Mouse (Mus musculus) hindbrain, embryonic 13.5 days (tissue): ENCODE data around the gene 4933402N03Rik. TPM values are rescaled to one million over a fixed set of nuclear protein-coding genes. Genes with fewer than 3 reads are reported as not detected.

ENCODE experiments used
- ATAC-seq: fragments of 200-750 bp; cut with Nextera tagmentation; 2 replicates; pipeline ENCODE4 v1.8.0; 2017; ENCODE audit warnings: moderate TSS enrichment; ENCODE audit not compliant: low FRiP score
- H3K27ac ChIP-seq: fragments of 300-500 bp; sonication (generic); 2 replicates; pipeline ENCODE4 v1.5.1; 2015; ENCODE audit warnings: inconsistent platforms, mild to moderate bottlenecking, moderate library complexity
- H3K27me3 ChIP-seq: fragments of 300-500 bp; sonication (generic); 2 replicates; pipeline ENCODE4 v1.6.1; 2015; ENCODE audit warnings: mild to moderate bottlenecking, inconsistent platforms
- H3K36me3 ChIP-seq: fragments of 300-500 bp; sonication (generic); 2 replicates; pipeline ENCODE4 v1.6.1; 2015; ENCODE audit warnings: mild to moderate bottlenecking, inconsistent platforms
- H3K4me1 ChIP-seq: fragments of 300-500 bp; sonication (generic); replicated peaks from 2 replicates; pipeline ENCODE4 v1.6.1; 2015; ENCODE audit warnings: inconsistent platforms
- H3K4me2 ChIP-seq: fragments of 300-500 bp; sonication (generic); 2 replicates; pipeline ENCODE4 v1.6.1; 2015; ENCODE audit warnings: inconsistent platforms, mild to moderate bottlenecking, moderate library complexity
- H3K4me3 ChIP-seq: fragments of 300-500 bp; sonication (generic); 2 replicates; pipeline ENCODE4 v1.5.1; 2015; ENCODE audit warnings: mild to moderate bottlenecking, inconsistent platforms
- H3K9ac ChIP-seq: fragments of 300-500 bp; sonication (generic); 2 replicates; pipeline ENCODE4 v1.6.1; 2015; ENCODE audit warnings: mild to moderate bottlenecking, inconsistent platforms
- H3K9me3 ChIP-seq: fragments of 300-500 bp; sonication (generic); 2 replicates; pipeline ENCODE4 v1.6.1; 2016; ENCODE audit warnings: inconsistent platforms
- WGBS: fragments of 180-500 bp; shearing (Covaris S2); methylation state at CpG from one replicate; pipeline ENCODE4 v1.1.7; 2015; 5-methylcytosine and 5-hydroxymethylcytosine counted together
- polyA plus RNA-seq: library from polyadenylated mRNA; unstranded; fragments of >200 nt; fragmentation: Nextera tagmentation; extraction: Ambion mirVana; gene quantifications from 2 replicates; pipeline ENCODE4 v1.2.1, GENCODE M21; 2015

The 4933402N03Rik gene
- not detected in 2 replicates for polyA plus RNA-seq

GRCm38 (mm10) chr7:131146214-131146613 is at the start of gene 4933402N03Rik:
4933402N03Rik (minus strand) TSS chr7:131146314.
- ATAC-seq = no peak
- no peak within 1 kb of the TSS for H3K4me2 ChIP-seq
- H3K9me3 ChIP-seq = no peaks in the 10 kb centered on the region
- no peak within 1 kb of the TSS for H3K27ac ChIP-seq
- H3K36me3 ChIP-seq = no peaks in the 10 kb centered on the region
- no peaks in the 10 kb centered on the region for H3K4me1 ChIP-seq
- 96% methylated on average over 2 of the region's 2 CpGs for WGBS
- no peaks in the 10 kb centered on the region for H3K27me3 ChIP-seq
- no peak within 1 kb of the TSS for H3K9ac ChIP-seq
- no peak within 1 kb of the TSS for H3K4me3 ChIP-seq

- Histone ChIP-seq H3K4me2 (no peak overlapping the region), H3K4me1 (no peaks in the 10 kb centered on the region), H3K4me3 (no peak overlapping the region), H3K27ac (no peak overlapping the region), H3K27me3 (no peaks in the 10 kb centered on the region), H3K36me3 (no peaks in the 10 kb centered on the region), H3K9me3 (no peaks in the 10 kb centered on the region), H3K9ac (no peak overlapping the region)
- 96% methylated on average over 14 of the region's 14 CpGs for WGBS
- no peak for ATAC-seq
These were observed 41.9 kb upstream of the 4933402N03Rik start for GRCm38 (mm10) chr7:131187996-131188395.

- Histone ChIP-seq H3K27me3 (no peaks in the 10 kb centered on the region), H3K4me3 (no peak overlapping the region), H3K4me1 (no peaks in the 10 kb centered on the region), H3K36me3 (no peaks in the 10 kb centered on the region), H3K9ac (no peak overlapping the region), H3K9me3 (no peaks in the 10 kb centered on the region), H3K4me2 (no peak overlapping the region), H3K27ac (no peak overlapping the region)
- no peak for ATAC-seq
- WGBS = 77% methylated on average over 8 of the region's 8 CpGs
These were observed 40.9 kb upstream of the 4933402N03Rik start for GRCm38 (mm10) chr7:131187047-131187446.

- H3K4me3 ChIP-seq = no peak overlapping the region
- ATAC-seq = no peak
- no peak overlapping the region for H3K4me2 ChIP-seq
- H3K9me3 ChIP-seq = no peaks in the 10 kb centered on the region
- H3K27me3 ChIP-seq = no peaks in the 10 kb centered on the region
- no peak overlapping the region for H3K27ac ChIP-seq
- no peaks in the 10 kb centered on the region for H3K36me3 ChIP-seq
- WGBS = 67% methylated on average over 8 of the region's 8 CpGs
- no peaks in the 10 kb centered on the region for H3K4me1 ChIP-seq
- no peak overlapping the region for H3K9ac ChIP-seq
These were observed 38.2 kb upstream of the 4933402N03Rik start for GRCm38 (mm10) chr7:131184339-131184738.

- no peaks in the 10 kb centered on the region for H3K9me3 ChIP-seq
- no peak overlapping the region for H3K27ac ChIP-seq
- H3K4me1 ChIP-seq = no peaks in the 10 kb centered on the region
- H3K4me2 ChIP-seq = no peak overlapping the region
- H3K36me3 ChIP-seq = no peaks in the 10 kb centered on the region
- ATAC-seq = no peak
- H3K9ac ChIP-seq = no peak overlapping the region
- WGBS = 39% methylated on average over 4 of the region's 4 CpGs
- no peaks in the 10 kb centered on the region for H3K27me3 ChIP-seq
- H3K4me3 ChIP-seq = no peak overlapping the region
These were observed 36.6 kb upstream of the 4933402N03Rik start for GRCm38 (mm10) chr7:131182685-131183084.

- no peaks in the 10 kb centered on the region for H3K4me1 ChIP-seq
- no peak within 1 kb of the TSS for H3K4me2 ChIP-seq
- no peak within 1 kb of the TSS for H3K27ac ChIP-seq
- H3K4me3 ChIP-seq = no peak within 1 kb of the TSS
- 92% methylated on average over 9 of the region's 9 CpGs for WGBS
- H3K36me3 ChIP-seq = no peaks in the 10 kb centered on the region
- ATAC-seq = no peak
- H3K27me3 ChIP-seq = no peaks in the 10 kb centered on the region
- no peaks in the 10 kb centered on the region for H3K9me3 ChIP-seq
- H3K9ac ChIP-seq = no peak within 1 kb of the TSS
These were observed 28.0 kb upstream of the 4933402N03Rik start, which contains the start of gene 5430419D17Rik for GRCm38 (mm10) chr7:131174121-131174520. 5430419D17Rik (plus strand) TSS chr7:131174402.

- H3K27me3 ChIP-seq = no peaks in the 10 kb centered on the region
- ATAC-seq = no peak
- H3K4me3 ChIP-seq = no peak overlapping the region
- H3K4me2 ChIP-seq = no peak overlapping the region
- H3K27ac ChIP-seq = no peak overlapping the region
- WGBS = 69% methylated on average over 2 of the region's 2 CpGs
- H3K9me3 ChIP-seq = no peaks in the 10 kb centered on the region
- H3K36me3 ChIP-seq = no peaks in the 10 kb centered on the region
- H3K4me1 ChIP-seq = no peaks in the 10 kb centered on the region
- no peak overlapping the region for H3K9ac ChIP-seq
These were observed 23.0 kb upstream of the 4933402N03Rik start for GRCm38 (mm10) chr7:131169099-131169498.

GRCm38 (mm10) chr7:131167771-131168170 is 21.7 kb upstream of the 4933402N03Rik start:
- WGBS = 80% methylated on average over 3 of the region's 3 CpGs

GRCm38 (mm10) chr7:131162251-131162650 is 16.1 kb upstream of the 4933402N03Rik start:
- Histone ChIP-seq H3K27ac (no peak overlapping the region), H3K27me3 (no peaks in the 10 kb centered on the region), H3K4me3 (no peak overlapping the region), H3K4me1 (no peaks in the 10 kb centered on the region), H3K9ac (no peak overlapping the region), H3K36me3 (no peaks in the 10 kb centered on the region), H3K9me3 (no peaks in the 10 kb centered on the region), H3K4me2 (no peak overlapping the region)
- 84% methylated on average over 7 of the region's 7 CpGs for WGBS
- no peak for ATAC-seq

More at GRCm38 (mm10) chr7:131167771-131168170, 21.7 kb upstream of the 4933402N03Rik start:
- H3K27me3 ChIP-seq = no peaks in the 10 kb centered on the region
- no peaks in the 10 kb centered on the region for H3K9me3 ChIP-seq
- H3K4me3 ChIP-seq = no peak overlapping the region
- no peaks in the 10 kb centered on the region for H3K36me3 ChIP-seq
- H3K27ac ChIP-seq = no peak overlapping the region
- ATAC-seq = no peak
- no peaks in the 10 kb centered on the region for H3K4me1 ChIP-seq
- H3K9ac ChIP-seq = no peak overlapping the region
- H3K4me2 ChIP-seq = no peak overlapping the region

- Histone ChIP-seq H3K27ac (no peak overlapping the region), H3K27me3 (no peaks in the 10 kb centered on the region), H3K36me3 (no peaks in the 10 kb centered on the region), H3K4me3 (no peak overlapping the region), H3K9me3 (no peaks in the 10 kb centered on the region), H3K4me2 (no peak overlapping the region), H3K4me1 (no peaks in the 10 kb centered on the region), H3K9ac (no peak overlapping the region)
- no peak for ATAC-seq
- 87% methylated on average over 5 of the region's 5 CpGs for WGBS
These were observed 6.9 kb upstream of the 4933402N03Rik start for GRCm38 (mm10) chr7:131153044-131153443.

GRCm38 (mm10) chr7:131150179-131150578 is 4.1 kb upstream of the 4933402N03Rik start:
- H3K4me1 ChIP-seq = no peaks in the 10 kb centered on the region
- 87% methylated on average over 3 of the region's 3 CpGs for WGBS
- no peaks in the 10 kb centered on the region for H3K27me3 ChIP-seq
- ATAC-seq = no peak
- H3K4me3 ChIP-seq = no peak overlapping the region
- H3K27ac ChIP-seq = no peak overlapping the region
- H3K9me3 ChIP-seq = no peaks in the 10 kb centered on the region
- H3K4me2 ChIP-seq = no peak overlapping the region
- H3K36me3 ChIP-seq = no peaks in the 10 kb centered on the region
- no peak overlapping the region for H3K9ac ChIP-seq

GRCm38 (mm10) chr7:131133181-131133580 is 12.9 kb downstream of the 4933402N03Rik start:
- no peak for ATAC-seq
- Histone ChIP-seq H3K4me1 (no peaks in the 10 kb centered on the region), H3K9me3 (no peaks in the 10 kb centered on the region), H3K9ac (no peak overlapping the region), H3K27me3 (no peaks in the 10 kb centered on the region), H3K4me3 (no peak overlapping the region), H3K36me3 (no peaks in the 10 kb centered on the region), H3K4me2 (no peak overlapping the region), H3K27ac (no peak overlapping the region)
- 67% methylated on average over 3 of the region's 3 CpGs for whole genome bisulfite sequencing

GRCm38 (mm10) chr7:131130021-131130420 is 16.1 kb downstream of the 4933402N03Rik start:
- H3K27me3 ChIP-seq = no peaks in the 10 kb centered on the region
- no peak overlapping the region for H3K27ac ChIP-seq
- no peaks in the 10 kb centered on the region for H3K9me3 ChIP-seq
- no peaks in the 10 kb centered on the region for H3K4me1 ChIP-seq
- H3K4me2 ChIP-seq = no peak overlapping the region
- 52% methylated on average over 12 of the region's 12 CpGs for WGBS
- H3K36me3 ChIP-seq = no peaks in the 10 kb centered on the region
- no peak overlapping the region for H3K9ac ChIP-seq
- no peak for ATAC-seq
- H3K4me3 ChIP-seq = no peak overlapping the region
